Mouse (Mus musculus): Measurements from ENCODE around the gene Primpol. TPM values are rescaled to one million over a fixed set of nuclear protein-coding genes. Genes with fewer than 3 reads are reported as not detected.

The Primpol gene
- total RNA-seq, 2 experiments from 2014 or later = 3.4 to 5.8 TPM

- DNase-seq (ENCODE audit: extremely low spot score in 1 of 2, low spot score in 1 of 2) = no peak
Observed at GRCm38 (mm10) chr8:46567946-46568345, 49.1 kb downstream of the Primpol start.

DNA sequence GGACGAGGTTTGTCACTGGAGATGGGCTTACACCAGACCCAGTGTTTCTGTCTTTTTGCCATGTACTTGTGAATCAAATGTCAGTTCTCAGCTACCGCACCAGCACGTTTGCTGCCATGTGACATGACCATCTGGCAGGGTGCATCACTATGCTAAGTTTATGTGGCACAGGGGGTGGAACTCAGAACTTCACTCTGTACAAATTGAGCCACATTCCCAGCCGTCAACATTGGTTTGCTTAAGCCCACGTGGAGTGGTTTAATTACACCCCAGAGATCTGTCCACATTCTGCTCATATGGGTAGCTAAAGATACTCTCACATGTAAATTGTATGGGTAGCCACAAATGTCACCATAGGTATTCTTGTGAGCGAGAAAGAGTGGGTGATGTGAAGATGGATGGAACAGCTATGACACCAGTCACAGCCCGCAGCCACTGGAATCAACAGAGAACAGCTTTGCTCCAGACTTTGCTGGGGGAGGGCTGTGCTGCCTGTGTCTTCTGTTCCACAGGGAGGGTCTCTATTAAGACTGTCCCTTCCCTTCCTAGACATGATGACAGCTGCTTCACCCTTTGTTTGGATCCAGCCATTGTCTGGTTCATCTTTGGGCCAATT is 50.0 kb downstream of the Primpol start:
- peak; percentile 46 to 65 for DNase-seq (ENCODE audit: extremely low spot score in 1 of 2, low spot score in 1 of 2)

GRCm38 (mm10) chr8:46562333-46562732 is 54.7 kb downstream of the Primpol start:
- no peak for DNase-seq (ENCODE audit: extremely low spot score in 1 of 2, low spot score in 1 of 2)

DNA sequence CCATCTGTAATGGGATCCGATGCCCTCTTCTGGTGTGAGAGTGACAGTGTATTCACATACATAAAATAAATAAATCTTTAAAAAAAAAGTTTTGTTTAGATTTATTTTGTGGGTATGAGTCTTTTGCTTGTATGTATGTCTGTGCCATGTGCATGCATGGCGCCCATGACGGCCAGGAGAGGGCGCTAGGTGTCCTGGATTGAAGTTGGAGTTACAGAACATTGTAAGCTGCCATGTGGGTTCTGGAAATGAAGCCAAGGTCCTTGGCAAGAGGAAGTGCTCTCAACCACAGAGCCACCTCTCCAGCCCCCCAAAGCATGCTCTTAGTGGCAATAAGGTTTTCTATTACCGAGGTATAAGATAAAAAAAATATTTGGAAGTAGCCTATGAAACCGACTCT is 57.6 kb downstream of the Primpol start:
- DNase-seq (ENCODE audit: extremely low spot score in 1 of 2, low spot score in 1 of 2) = peak in 1 of 2 experiments; percentile 41

DNA sequence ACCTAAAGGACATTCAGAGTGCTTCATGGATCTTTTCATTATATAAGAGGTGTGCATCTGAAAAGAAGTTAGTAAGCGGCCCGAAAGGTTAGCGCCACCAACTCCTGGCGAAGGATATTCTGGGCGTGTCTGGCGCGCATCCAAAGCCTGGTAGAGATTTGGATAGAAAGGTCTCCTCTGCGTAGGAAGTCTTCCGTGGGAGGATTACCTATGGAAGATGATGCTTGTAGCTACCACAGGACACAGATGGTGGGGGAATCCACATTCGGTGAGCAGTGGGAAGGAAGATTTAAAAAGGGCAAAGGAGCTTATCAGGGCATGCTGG is 64.6 kb downstream of the Primpol start:
- no peak for DNase-seq (ENCODE audit: extremely low spot score in 1 of 2, low spot score in 1 of 2)

DNA sequence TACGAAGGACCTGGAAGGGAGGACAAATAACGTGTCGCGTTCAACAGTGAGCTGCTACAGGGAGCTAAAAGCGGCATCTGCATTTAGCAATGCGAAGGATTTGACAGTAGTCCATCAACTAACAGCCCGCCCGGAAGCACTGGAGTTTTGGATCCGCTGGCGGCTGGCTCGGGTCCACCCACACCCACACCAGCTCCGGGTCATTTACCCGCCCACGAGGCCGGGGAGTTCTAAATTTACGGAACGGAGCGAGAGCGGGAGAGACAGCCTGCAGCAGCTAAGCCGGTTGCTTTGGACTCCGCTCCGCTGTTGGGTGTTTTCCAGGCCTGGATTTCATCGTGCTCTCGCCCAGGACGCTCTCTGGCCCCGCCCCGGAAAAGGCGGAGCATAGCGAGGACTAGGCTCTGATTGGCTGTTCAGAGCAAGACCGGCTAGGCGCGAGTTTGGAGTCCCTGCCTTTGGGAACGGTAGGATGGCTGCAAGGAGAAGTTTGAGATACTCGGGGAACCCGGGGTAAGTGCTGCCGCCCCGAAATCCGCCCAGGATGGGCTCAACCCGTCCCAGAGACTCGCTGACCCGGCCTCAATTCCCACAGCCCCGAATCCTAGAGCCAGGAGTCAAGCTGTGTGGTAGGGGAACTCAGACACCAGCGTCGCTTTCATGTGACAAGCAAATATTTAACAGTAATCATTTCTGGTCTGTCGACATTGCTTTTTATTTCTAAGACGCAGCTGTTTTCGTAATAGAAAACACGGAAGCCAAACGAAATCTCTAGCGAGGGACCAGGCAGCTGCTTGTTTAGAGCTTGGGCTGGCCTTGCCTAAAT is 65.2 kb downstream of the Primpol start, which contains the start of gene Cenpu:
Gene Cenpu, plus strand, starts transcription at position 414 of the 826 bp plus-strand sequence.
- DNase-seq (ENCODE audit: extremely low spot score in 1 of 2, low spot score in 1 of 2) = peak; percentile 96 to 99

DNA sequence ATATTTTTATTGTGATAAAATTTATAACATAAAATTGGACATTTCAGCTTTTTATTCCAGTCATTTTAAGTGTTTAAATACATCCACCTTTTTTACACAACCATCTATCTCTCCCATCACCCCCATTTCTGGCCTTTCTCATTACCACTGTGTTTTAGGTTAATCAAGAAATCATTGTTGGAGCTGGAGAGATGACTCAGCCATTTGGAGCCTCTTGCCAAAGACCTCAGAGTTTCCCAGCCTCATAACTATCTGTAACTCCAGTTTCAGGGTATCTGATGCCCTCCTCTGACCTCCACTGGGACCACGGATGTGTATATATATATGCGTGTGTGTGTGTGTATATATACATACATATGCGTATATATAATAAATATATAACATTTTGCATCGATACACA is 66.0 kb downstream of the Primpol start:
- no peak for DNase-seq (ENCODE audit: extremely low spot score in 1 of 2, low spot score in 1 of 2)

DNA sequence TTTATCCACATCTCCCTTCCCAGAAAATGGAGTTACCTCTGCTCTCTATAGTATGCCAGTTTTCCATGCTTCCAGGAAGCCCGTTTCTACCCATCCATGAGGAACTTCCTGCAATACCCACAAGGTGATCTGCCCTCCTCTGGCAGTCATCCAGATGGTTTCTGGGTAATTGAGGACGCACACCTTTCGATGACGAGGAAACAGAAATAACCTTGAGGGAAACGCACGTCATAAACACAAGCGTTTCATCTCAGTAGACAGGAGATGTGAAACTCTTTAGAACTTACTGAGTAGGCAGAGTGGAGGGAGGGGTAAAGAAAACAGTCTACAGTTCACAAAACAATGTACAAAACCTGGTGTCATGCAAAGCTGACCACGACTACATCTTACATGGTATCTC is 67.0 kb downstream of the Primpol start:
- no peak for DNase-seq (ENCODE audit: extremely low spot score in 1 of 2, low spot score in 1 of 2)

- DNase-seq (ENCODE audit: extremely low spot score in 1 of 2, low spot score in 1 of 2) = no peak
Observed at GRCm38 (mm10) chr8:46547245-46547644, 69.8 kb downstream of the Primpol start.

- no peak for DNase-seq (ENCODE audit: extremely low spot score in 1 of 2, low spot score in 1 of 2)
Observed at GRCm38 (mm10) chr8:46546431-46547176, 70.4 kb downstream of the Primpol start.

DNA sequence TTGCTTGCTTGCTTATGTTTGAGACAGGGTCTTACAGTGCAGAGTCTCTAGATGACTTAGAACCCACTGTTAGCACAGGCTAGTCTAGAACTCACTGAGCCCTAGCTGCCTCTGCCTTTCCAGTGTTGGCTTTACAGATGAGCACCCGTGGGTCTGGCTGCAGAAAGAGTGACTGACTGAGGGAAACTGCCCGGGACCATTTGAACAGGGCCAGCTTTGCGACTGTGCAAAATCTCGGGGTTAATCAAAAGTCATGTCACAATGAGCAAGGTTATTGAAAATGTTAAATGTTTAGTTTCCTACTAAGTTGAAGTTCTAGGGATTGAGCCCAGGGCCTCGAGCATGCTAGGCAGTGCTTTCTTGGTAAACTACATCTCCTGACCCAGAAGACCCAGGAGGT is 71.2 kb downstream of the Primpol start:
- no peak for DNase-seq (ENCODE audit: extremely low spot score in 1 of 2, low spot score in 1 of 2)

- DNase-seq (ENCODE audit: extremely low spot score in 1 of 2, low spot score in 1 of 2) = no peak
Observed at GRCm38 (mm10) chr8:46543662-46544061, 73.3 kb downstream of the Primpol start.

DNA sequence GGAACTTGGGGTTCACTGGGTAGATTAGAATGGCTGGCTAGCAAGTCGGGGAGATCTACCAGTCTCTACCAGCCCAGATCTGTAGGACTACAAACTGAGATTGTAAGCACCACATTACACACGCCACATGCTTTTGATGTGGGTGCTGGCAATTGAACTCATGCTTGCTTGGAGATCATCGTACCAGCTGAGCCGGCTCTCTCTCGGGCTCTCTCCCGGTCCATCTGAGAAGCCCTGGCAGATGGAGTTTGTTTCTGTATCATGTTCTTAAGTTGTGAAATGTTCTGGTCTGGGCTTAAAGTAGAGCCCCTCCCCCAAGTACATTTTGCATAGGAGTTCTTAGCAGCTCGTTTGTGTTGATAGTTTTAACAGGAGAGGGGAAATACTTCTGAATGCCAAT is 73.8 kb downstream of the Primpol start:
- no peak for DNase-seq (ENCODE audit: extremely low spot score in 1 of 2, low spot score in 1 of 2)

DNA sequence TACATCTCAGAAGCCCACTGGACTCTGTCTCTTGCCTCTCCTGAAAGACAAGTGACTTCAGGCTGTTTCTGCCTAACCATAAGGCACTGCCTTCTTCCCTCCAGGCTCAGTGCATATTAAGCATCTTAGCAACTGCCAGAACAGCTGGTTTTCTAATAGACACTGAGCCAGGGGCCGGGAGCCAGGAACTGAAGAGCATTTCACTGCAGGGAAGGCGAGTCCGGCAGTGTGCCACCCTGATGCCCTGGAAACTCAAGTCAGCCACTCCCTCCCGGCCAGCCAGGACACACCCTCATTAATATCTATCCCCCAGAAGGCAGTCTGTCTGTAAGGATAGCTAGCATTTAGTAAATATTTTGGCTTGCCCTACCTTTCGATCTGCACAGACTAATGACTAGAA is 77.3 kb downstream of the Primpol start:
- peak in 1 of 2 experiments; percentile 21 for DNase-seq (ENCODE audit: extremely low spot score in 1 of 2, low spot score in 1 of 2)

DNA sequence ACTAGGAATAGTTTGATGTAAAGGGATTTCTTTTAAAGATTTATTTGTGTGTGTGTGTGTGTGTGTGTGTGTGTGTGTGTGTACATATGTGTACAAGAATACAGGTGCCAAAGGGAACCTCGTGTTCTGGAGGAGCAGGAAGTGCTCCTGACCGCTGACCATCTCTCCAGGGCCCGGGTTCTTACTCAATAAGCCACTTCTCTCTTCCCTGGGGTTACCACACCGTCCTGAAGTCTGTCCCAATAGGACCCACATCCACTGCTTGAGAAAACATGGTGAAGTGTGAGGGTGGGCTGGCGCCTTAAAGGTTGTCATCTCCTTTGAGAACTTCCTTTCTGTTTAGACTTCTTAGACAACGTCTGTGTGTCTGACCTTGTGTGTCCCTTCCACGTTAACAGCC is 83.1 kb downstream of the Primpol start:
- no peak for DNase-seq (ENCODE audit: extremely low spot score in 1 of 2, low spot score in 1 of 2)

- no peak for DNase-seq (ENCODE audit: extremely low spot score in 1 of 2, low spot score in 1 of 2)
Observed at GRCm38 (mm10) chr8:46530541-46530940, 86.5 kb downstream of the Primpol start.

- DNase-seq (ENCODE audit: extremely low spot score in 1 of 2, low spot score in 1 of 2) = no peak
Observed at GRCm38 (mm10) chr8:46529508-46529907, 87.5 kb downstream of the Primpol start.

GRCm38 (mm10) chr8:46526821-46527220 is 90.2 kb downstream of the Primpol start:
- peak in 1 of 2 experiments; percentile 8 for DNase-seq (ENCODE audit: extremely low spot score in 1 of 2, low spot score in 1 of 2)

DNA sequence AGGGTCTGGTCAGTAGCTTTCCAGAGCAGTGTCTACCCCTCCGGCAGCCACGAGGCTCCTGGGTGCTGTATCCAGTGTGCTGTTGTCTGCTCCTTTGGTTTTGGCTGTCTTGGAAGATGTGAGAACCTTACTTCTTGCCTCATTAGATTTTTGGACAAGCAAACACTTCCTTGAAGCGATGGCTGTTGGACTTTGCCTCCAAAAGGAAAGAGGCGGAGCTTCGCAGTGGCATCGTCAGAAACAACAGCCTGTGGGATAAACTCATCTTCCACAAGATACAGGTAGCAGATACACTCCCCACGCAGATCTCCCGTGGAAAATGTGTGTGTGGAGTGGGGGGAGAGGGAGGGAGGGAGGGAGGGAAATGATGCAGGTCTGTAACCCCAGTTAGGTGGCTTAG is 90.9 kb downstream of the Primpol start:
- no peak for DNase-seq (ENCODE audit: extremely low spot score in 1 of 2, low spot score in 1 of 2)
